Mouse (Mus musculus): ENCODE data around the gene Btbd35f25. TPM values are rescaled to one million over a fixed set of nuclear protein-coding genes. Genes with fewer than 3 reads are reported as not detected.
"Not testable (repeated sequence)": the region's sequence is repeated elsewhere in the genome, so short reads cannot be mapped to it uniquely, and the experiment has no call there.

Btbd35f25 gene
- polyA plus RNA-seq (2012; rRNA removed), result not detected in 2 replicates

DNA sequence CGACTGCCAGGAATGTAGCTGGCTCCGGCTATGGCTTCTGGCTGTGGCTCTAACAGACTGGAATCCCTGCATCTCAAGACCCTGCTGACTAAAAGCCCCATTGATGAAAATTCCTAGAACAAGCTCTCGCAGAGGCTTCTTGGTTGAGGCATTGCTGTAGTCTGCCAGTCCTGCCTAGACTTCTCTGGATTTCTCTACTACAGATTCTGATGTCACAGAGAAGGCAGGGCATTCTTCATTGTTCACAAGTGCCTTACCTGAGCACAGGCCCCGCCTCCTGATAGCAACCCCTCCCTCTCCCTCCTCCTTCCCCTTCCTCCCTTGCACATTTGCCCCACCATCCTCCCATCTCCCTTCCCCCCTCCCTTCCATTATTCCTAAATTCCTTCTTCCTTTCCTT, at the start of gene Btbd35f25:
Gene Btbd35f25 (minus strand): TSS at position 101 of the 400 bp plus-strand sequence.
- DNase-seq (ENCODE audit: extremely low spot score in 1 of 2, low spot score in 1 of 2), result not testable (repeated sequence)

DNA sequence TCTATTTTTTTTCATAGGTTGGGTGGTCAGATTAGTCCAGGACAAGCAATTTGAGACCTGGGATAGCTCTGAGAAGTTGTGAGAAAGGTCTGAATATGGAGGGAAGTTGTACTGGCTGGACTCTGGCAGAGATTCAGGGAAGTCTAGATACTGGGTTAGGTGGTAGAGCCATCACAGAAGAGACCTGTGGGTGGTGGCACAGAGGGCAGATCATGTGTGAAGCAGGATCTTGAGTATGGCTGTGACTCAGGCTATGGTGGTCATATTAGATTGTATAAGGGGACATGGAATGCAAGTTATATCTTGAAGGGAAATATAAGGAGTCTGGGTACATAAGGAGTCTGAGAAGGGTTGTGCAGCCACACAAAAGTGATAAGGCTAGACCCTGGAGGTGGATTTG, 49.3 kb upstream of the Btbd35f25 start:
- DNase-seq (ENCODE audit: extremely low spot score in 1 of 2, low spot score in 1 of 2), result no peak

- DNase-seq (ENCODE audit: extremely low spot score in 1 of 2, low spot score in 1 of 2), result no peak
Measured at GRCm38 (mm10) chrX:31764001-31764400, 47.0 kb upstream of the Btbd35f25 start.

GRCm38 (mm10) chrX:31745079-31745478, 28.1 kb upstream of the Btbd35f25 start:
- DNase-seq (ENCODE audit: extremely low spot score in 1 of 2, low spot score in 1 of 2), result no peak

DNA sequence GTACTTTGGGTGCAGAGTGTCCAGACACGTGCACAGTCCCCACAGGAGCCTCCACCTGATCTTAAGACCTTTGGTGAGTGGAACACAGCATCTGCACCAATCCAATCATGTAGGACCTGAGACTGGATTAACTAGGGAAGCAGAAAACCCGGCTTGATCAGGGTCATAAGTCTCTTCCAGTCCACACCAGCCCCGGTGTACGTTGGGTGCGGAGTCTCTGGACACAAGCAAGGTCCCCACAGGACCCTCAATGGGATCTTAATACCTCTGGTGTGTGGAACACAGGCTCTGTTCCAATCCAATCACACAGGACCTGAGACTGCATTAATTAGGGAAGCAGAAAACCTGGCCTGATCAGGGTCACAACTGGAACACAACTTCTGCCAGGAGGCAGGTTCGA, 20.0 kb upstream of the Btbd35f25 start:
- no peak for DNase-seq (ENCODE audit: extremely low spot score in 1 of 2, low spot score in 1 of 2)

Other genes with a start within 250 kb of the Btbd35f25 start
- gene Gm21883, start 142.9 kb downstream of the Btbd35f25 start, polyA plus RNA-seq (2012; rRNA removed), result not detected in 2 replicates
- gene Spin2e, start 98.2 kb downstream of the Btbd35f25 start, polyA plus RNA-seq (2012; rRNA removed), result not detected in 2 replicates
- not detected in 2 replicates for gene Gm21637, start 244.9 kb upstream of the Btbd35f25 start, polyA plus RNA-seq (2012; rRNA removed)